Mouse (Mus musculus): ENCODE measurements at regions not wholly inside any gene's neighbourhood (a gene's known extent, or its start where the extent isn't known, plus 50 kb on each side); places are given as distances from the start of the nearest gene placed in this dataset.
A peak's percentile ranks its signal among the peaks of the same experiment; 100 is the strongest.

- DNase-seq (ENCODE audit: low read depth, low spot score): no peak
Measured at GRCm38 (mm10) chr14:54185265-54185830, 68.6 kb downstream of the Dad1 start.

DNA sequence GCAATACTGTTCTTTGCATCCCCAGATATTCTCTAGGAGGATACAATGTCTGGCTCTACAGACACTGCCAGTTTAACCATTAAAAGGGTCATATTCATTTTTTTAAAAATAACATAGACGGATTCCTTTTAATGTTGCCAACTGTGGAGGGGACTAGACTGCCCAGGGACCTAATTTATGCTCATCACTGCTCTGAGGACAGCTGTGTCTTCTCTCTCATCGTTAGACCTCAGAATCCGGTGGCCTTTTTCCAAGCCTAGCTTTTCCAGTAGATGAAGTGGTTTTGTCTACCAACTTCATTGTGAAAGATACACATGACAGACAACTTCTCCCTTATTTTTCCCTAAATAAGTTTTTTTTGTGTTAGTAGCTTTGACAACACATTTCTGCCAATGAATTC is 70.0 kb downstream of the Dad1 start:
- DNase-seq (ENCODE audit: low read depth, low spot score): no peak

- DNase-seq (ENCODE audit: low read depth, low spot score): no peak
Measured at GRCm38 (mm10) chr14:54182838-54183237, 71.1 kb downstream of the Dad1 start.

DNA sequence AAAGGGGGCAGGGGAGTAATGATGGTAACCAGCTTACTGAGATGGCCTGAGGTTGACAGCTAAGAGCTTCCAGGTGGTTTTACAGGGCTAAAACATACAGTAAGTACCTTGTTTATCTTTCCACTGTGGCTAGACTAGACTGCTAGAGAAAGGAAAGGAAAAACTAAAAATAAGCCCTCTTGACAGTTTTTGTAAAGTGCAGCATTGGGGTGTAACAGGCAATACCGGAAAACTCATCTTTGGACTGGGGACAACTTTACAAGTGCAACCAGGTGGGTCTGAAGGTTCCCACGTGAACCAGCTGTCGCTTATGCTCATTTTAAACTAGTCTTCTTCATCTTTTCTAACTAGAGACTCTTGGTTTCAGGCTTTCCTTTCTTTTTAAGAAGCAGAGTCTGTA is 72.6 kb downstream of the Dad1 start:
- DNase-seq (ENCODE audit: low read depth, low spot score): no peak

DNA sequence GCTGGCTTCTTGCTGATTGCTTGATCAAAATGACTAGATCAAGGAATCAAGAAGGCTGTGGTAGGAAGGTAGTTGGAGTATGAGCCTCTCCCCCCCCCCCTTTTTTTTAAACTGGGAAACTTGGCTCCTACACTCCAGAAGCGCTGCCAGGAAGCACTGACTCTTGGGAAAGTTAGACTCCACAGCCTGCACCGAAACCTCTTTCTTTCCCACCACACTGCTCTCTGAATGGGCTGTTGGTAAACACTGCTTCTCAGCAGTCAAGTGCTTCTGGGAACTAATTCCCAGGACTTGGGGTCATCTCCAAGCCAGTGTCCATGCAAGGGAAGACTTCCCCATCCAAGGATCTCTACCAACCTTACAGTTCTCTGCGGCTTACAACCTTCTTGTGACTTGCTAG is 73.2 kb downstream of the Dad1 start:
- no peak for DNase-seq (ENCODE audit: low read depth, low spot score)

DNA sequence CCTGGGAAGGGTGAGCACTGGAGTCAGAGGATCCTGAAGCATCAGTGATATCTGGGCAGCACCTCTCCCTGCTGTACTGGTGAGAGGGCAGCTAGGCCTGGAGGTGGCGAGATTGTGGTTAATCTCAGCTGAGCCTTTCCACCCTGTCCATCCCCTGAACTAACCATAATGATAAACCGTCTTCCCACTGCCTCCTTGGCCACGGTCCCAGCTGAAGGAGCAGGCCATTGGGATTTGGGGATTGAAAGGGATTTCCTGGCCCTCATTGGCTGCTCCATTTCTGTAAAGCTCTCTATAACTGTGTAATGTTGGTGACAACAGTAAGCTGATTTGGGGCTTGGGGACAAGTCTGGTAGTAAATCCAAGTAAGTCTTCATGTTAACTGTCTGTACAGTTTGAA is 73.6 kb downstream of the Dad1 start:
- DNase-seq (ENCODE audit: low read depth, low spot score): no peak

DNA sequence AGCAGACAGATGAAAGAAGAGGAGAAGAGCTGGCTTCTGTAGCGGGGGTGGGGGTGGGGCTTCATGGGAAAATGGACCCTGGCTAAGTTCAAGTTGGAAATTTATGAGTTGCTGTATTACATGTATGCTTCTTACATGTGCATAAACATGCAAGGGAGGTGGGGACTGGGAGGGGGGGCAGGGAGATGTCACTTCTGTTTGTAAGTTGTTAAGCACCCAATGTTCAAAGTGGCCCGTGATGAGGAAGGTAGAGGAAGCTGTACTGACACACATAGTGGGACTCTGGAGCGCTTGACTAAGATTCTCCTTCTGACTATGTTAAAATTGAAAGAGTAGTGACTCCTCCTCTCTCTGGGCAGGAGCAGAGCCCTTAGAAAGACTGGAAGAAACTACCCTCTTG is 75.0 kb downstream of the Dad1 start:
- no peak for DNase-seq (ENCODE audit: low read depth, low spot score)

- DNase-seq (ENCODE audit: low read depth, low spot score): no peak
Measured at GRCm38 (mm10) chr14:54176469-54176868, 77.4 kb downstream of the Dad1 start.

- DNase-seq (ENCODE audit: low read depth, low spot score): no peak
Measured at GRCm38 (mm10) chr14:54175476-54175875, 78.4 kb downstream of the Dad1 start.

DNA sequence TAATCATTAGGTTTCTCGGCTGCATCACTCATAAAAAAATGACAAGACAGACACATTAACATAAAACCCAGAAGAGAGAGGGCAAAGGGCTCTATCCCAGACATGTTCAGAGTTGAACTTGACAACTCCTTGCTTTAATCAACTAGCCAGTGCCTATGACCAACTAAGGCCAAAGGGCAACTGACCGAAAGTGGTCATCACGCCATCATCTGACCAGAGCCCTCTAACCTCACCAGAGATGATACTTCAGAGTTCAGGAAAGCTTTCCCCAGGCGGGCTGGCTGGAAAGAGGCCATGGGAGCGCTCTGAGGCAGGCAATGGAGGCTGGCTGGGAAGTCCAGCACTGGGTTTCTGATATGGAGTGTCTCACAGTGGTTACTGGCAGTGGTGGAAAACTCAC is 80.6 kb downstream of the Dad1 start:
- no peak for DNase-seq (ENCODE audit: low read depth, low spot score)

DNA sequence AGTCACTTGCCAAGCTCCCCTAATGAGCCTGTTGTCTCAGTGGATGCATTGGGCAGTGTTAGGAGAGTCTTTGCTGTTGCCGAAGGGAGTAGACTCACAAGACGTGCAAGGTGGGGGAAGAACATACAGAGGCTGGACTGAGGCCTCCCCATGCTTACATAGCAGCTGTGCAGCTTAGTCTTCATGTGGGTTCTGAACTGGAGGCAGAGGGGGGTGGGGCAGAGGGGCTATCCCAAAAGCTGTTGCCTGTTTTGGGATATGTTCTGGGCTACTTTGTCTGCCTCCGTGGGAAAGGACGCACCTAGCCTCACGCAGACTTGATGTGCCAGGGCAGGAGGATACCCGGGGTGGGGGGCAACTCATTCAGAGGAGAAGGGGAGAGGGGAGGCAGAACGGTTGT is 84.7 kb downstream of the Dad1 start:
- DNase-seq (ENCODE audit: low read depth, low spot score): no peak

DNA sequence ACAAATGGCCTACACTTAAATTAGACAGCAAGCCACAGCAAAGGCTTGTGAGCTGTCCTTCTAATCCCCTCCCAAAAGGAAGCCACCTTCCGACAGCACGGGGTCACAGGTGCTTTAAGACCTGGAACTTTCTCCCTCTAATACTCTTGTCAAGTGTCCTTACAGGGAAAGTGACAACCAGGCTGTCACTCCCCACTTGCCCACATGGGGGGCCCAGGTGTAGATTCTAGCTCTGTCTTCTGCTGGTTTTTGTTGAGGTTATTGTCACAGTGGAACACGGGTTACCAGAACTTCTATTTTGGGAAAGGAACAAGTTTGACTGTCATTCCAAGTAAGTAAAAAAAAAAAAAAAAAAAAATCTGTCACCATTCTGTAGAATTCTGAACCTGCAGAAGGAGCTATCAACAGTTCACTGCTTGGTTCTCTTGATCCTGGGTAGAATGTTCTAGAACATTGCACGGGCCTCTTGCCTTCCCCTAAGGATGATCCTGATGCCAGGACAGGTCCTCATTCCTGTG is 85.4 kb downstream of the Dad1 start:
- no peak for DNase-seq (ENCODE audit: low read depth, low spot score)

DNA sequence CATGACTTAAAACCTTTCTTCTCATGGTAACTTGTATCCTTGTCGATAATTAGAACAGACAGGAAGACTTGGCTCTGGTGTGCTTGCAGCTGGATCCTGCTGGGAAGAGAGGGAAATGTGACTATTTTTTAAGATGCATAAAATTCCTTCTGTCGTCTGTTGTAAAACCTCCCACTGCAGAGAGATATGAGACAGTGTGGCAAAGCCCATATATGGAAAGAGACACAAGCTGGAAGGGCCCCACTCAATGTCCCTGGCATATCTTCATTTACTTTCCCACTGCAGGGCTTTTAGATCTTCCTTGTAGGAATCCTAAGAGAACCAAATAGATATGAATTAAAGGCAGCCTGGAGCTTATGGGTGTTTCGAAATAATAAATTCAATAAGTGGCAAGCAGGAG is 87.8 kb downstream of the Dad1 start:
- DNase-seq (ENCODE audit: low read depth, low spot score): peak; percentile 33

GRCm38 (mm10) chr14:54164874-54165273 is 89.0 kb downstream of the Dad1 start:
- no peak for DNase-seq (ENCODE audit: low read depth, low spot score)

DNA sequence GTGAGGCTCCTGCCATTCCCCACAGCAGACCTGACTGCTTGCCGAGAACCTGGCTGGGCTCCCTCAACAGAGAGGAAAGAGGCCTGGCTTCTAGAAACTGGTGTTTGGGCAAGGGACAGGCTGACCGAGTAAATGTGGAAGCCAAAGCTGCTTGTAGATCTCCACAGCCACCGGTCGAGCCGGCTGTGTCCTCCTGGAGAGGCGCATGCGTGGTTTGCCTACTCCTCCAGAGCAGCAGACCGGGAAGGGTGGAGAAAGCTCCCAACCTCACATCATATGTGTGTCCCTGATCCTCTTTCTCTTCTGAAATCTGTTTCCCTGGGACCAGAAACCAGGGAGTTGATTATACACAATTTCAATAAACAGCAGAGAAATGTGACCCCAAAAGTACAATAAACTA is 92.0 kb downstream of the Dad1 start:
- DNase-seq (ENCODE audit: low read depth, low spot score): no peak

DNA sequence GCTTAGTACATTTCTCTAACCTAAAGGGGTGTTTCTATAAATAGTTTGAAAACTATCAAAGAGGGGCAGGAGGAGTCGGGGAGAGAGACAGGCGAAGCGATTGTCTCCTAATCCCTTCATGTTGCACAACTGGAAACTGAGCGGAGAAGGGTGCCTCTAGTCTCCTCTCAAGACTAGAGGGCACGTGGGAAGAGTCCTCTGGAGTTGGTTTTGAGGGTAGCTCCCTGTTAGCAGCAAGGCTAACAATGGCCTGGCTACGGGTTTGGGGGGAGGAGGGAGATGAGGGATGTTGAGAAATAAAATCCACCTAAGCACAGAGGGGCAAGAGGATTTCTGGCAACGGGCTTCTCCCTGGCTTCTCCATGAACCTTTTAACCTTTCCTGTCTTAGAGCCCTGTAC is 92.7 kb downstream of the Dad1 start:
- no peak for DNase-seq (ENCODE audit: low read depth, low spot score)

- no peak for DNase-seq (ENCODE audit: low read depth, low spot score)
Measured at GRCm38 (mm10) chr14:54159816-54160215, 94.1 kb downstream of the Dad1 start.

DNA sequence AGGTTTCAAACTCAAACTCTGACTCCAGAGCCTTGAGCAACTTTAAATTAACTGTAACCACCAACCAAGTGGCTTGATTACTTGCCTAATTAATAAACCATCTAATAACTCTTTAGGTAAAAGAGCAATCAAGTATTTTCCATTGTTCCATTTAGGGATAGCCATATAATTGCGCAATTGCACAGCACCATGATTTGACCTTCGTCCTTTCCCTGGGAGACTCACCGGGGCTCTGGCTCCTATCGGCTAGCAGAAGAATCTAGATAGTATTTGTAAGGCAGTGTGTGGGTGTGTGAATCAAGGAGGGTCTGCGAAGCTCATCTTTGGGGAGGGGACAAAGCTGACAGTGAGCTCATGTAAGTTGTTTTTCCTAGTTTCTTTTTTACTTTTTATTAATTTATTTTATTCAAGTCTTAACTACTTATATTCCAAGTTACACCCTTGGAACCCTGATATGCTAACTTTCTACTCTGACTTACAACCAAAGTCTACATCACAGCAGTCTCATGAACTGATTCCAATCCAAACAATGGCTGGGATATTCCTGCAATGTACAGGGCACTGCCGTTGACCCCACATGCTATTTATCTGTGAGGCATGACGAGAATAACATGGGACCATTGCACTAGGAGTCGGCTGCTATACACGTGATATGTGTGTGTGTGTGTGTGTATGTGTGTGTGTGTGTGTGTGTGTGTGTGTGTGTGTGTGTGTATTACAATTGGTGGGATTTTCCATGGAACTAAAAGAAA is 95.5 kb downstream of the Dad1 start:
- DNase-seq (ENCODE audit: low read depth, low spot score): no peak

DNA sequence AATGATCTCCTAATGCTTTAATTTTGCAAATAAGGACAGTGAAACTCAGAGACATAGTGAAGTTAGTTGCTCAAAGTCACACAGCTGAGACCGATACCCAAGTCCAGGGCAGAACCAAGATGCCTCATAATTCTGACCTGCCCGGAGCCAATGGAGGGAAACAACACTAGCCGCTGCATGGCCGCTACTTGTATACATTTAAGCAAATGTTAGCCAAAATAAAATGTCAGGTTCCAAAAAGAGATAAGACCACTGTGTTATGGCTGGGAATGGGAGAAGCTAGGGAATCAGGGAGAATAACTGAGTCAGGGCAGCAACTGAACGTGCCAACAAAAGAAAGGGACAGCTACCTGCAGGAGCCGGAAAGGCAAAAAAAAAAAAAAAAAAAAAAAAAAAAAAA is 97.4 kb downstream of the Dad1 start:
- no peak for DNase-seq (ENCODE audit: low read depth, low spot score)

- DNase-seq (ENCODE audit: low read depth, low spot score): peak; percentile 21
Measured at GRCm38 (mm10) chr14:54152485-54153235, 101.2 kb downstream of the Dad1 start.

DNA sequence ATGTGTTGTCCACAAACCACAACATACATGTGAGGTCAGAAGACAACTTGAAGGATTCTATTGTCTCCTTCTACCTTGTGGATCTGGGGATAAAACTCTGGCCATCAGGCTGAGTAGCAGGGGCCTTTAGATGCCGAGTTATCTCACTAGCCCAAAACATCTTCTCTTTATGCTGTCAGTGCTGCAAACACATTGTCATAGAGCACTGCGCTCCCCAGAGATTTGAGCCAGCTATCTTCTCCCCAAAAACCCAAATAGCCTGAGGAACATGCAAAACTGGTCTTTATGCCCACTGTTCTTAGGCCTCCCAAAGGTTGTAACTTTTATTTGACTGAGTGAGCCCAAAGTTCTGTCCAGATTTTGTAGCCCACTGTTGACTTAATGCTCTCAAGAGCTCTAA is 102.0 kb downstream of the Dad1 start:
- no peak for DNase-seq (ENCODE audit: low read depth, low spot score)

DNA sequence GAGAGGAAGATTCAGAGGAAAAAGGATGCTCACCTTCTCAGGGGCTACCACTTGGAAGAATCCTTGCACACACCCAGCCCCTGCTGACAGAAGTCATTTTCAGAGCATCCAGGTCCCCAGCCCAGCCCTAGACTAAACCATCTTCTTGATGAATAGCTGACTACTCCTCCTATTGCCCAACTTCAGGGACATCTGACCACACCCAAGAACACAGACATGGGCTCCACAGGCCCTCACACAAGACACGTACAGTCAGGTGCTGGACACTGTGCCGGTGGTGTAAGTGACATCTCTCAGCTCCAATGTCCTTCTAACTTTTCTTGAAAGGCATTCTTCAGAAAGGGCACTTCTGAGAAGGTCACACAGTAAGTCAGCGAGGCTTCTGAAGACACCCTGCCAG is 102.6 kb downstream of the Dad1 start:
- no peak for DNase-seq (ENCODE audit: low read depth, low spot score)

DNA sequence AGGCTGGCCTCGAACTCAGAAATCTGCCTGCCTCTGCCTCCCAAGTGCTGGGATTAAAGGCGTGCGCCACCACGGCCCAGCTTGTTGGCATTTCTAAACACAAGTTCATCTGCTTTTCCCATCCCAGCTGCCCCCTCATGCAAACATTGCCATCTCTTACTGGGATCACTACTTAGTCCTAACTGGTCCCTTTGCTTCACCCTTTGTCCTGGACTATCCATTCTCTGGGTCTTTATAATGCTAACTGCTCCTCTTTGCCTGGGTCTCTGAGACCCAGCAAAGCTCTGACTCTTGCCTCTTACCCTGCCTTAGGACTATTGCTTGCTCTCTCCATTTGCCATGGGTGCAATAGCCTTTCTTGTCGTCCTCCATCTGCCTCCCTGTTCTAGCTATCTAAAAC is 103.7 kb downstream of the Dad1 start:
- DNase-seq (ENCODE audit: low read depth, low spot score): no peak
